Mouse (Mus musculus): Measurements from ENCODE around the gene Timp3. TPM values are rescaled to one million over a fixed set of nuclear protein-coding genes. Genes with fewer than 3 reads are reported as not detected.

The Timp3 gene
- total and polyA plus RNA-seq, 3 experiments = not detected

DNA sequence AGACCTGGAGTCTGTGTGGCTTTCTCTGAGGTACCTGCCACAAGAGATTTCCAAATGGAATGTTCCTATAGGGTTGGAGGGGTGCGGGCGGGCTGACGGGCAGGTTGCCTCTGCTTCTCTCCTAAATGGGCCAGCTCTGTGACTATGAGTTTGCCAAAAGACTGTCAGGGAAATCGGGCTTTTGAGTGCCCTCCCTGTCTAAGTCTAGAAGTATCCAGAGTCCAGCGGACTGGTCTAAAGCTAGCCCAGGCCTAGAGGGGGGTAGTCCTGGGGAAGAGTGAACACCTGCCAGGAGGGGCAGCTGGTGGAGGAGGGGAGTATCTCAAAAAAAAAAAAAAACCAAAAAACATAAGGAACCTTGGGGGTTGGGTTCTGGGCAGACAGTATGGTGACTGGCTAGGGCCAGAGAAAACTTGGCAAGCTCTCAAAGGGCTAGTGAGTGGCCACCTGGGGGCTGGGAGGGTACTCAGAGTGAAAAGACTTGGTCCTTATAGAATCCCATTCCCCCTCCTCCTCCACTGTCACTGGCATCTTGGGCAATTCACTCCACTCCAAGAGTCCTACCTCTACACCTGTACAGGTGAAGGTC lies 18.5 kb downstream of the Timp3 start:
- TF ChIP-seq MYC (IDR thresholded peaks at IDR 0.05; ENCODE audit: low read depth, low read length) (no peak), SMC3 (IDR thresholded peaks at IDR 0.05; ENCODE audit: low read depth, low read length) (no peak), CTCF (IDR thresholded peaks at IDR 0.05 in 2 of 3, conservative IDR thresholded peaks at IDR 0.05 in 1 of 3; ENCODE audit: control insufficient read depth in 1 of 3, insufficient read depth in 1 of 3, low read depth in 2 of 3, low read length in 3 of 3, poor library complexity in 1 of 3, severe bottlenecking in 1 of 3) (no peak), MYB (IDR thresholded peaks at IDR 0.05; ENCODE audit: low read depth, low read length) (no peak), RCOR1 (IDR thresholded peaks at IDR 0.05; ENCODE audit: low read depth, low read length) (no peak), CHD1 (IDR thresholded peaks at IDR 0.05; ENCODE audit: low read depth, low read length) (no peak)
- Histone ChIP-seq H3K27ac (ENCODE audit: control insufficient read depth, low read depth, low read length) (no peak overlapping the region), H3K79me2 (ENCODE audit: control insufficient read depth, insufficient read depth, low read length, poor library complexity) (no peaks in the 10 kb centered on the region), H3K9me3 (replicated peaks; ENCODE audit: insufficient read depth, low read length) (no peaks in the 10 kb centered on the region), H3K9ac (ENCODE audit: control insufficient read depth, low read depth, low read length, poor library complexity, severe bottlenecking) (no peak overlapping the region), H3K27me3 (ENCODE audit: control insufficient read depth in 1 of 2, insufficient read depth in 2 of 2, low read length in 2 of 2) (no peaks in the 10 kb centered on the region), H3K4me1 (ENCODE audit: control insufficient read depth in 1 of 2, insufficient read depth in 2 of 2, low read length in 2 of 2) (no peaks in the 10 kb centered on the region), H3K4me3 (ENCODE audit: control insufficient read depth in 1 of 2, insufficient read depth in 1 of 2, low read depth in 2 of 2, low read length in 2 of 2) (no peak overlapping the region), H3K36me3 (ENCODE audit: control insufficient read depth in 1 of 2, insufficient read depth in 2 of 2, low read length in 2 of 2) (no peaks in the 10 kb centered on the region)
- no peak for DNase-seq (ENCODE audit: low read depth, low spot score)

DNA sequence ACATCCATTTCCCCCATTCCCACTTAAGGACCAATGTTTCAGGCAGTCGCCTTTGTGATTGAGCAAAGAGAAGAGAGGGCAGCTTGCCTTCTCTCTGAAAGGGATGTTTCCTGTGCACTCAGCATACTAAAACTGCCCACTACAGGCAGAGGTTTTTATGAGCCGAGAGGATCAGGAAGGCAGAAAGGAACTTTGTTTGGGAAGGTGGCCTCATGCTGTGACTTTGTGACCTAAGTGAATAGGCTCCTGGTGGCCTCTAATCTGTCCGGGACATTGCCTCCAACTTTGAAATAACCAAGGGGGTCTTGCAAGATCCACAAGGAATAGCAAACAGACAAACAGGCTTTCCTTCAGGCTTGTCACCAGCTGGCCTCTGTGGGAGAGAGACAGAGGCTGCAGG lies 19.4 kb downstream of the Timp3 start:
- Histone ChIP-seq H3K36me3 (ENCODE audit: control insufficient read depth in 1 of 2, insufficient read depth in 2 of 2, low read length in 2 of 2) (no peaks in the 10 kb centered on the region), H3K9ac (ENCODE audit: control insufficient read depth, low read depth, low read length, poor library complexity, severe bottlenecking) (no peak overlapping the region)

DNA sequence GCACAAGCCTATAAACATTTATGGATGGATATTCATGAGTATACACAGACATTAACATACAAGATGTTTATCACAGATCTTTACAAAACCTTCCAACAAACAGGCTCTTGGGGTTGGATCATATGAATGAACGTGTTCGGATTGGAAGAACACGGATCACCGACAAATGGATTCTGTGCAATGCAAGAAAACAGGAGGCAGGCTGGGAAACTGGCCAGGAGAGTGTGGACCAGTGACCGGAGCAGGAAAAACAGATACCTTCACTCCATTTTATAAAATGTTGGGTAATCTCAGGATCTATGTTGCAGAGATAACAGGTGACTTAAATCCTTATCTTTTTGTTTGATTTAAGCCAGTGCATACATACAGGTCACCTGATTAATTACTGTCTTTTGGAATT lies 20.0 kb downstream of the Timp3 start:
- Histone ChIP-seq H3K4me1 (ENCODE audit: control insufficient read depth in 1 of 2, insufficient read depth in 2 of 2, low read length in 2 of 2) (no peaks in the 10 kb centered on the region), H3K4me3 (ENCODE audit: control insufficient read depth in 1 of 2, insufficient read depth in 1 of 2, low read depth in 2 of 2, low read length in 2 of 2) (no peak overlapping the region), H3K79me2 (ENCODE audit: control insufficient read depth, insufficient read depth, low read length, poor library complexity) (no peaks in the 10 kb centered on the region), H3K9me3 (replicated peaks; ENCODE audit: insufficient read depth, low read length) (no peaks in the 10 kb centered on the region), H3K36me3 (ENCODE audit: control insufficient read depth in 1 of 2, insufficient read depth in 2 of 2, low read length in 2 of 2) (no peaks in the 10 kb centered on the region), H3K27ac (ENCODE audit: control insufficient read depth, low read depth, low read length) (no peak overlapping the region), H3K27me3 (ENCODE audit: control insufficient read depth in 1 of 2, insufficient read depth in 2 of 2, low read length in 2 of 2) (no peaks in the 10 kb centered on the region), H3K9ac (ENCODE audit: control insufficient read depth, low read depth, low read length, poor library complexity, severe bottlenecking) (no peak overlapping the region)
- no peak for DNase-seq (ENCODE audit: low read depth, low spot score)
- no peak for TF ChIP-seq TAL1 (IDR thresholded peaks at IDR 0.05; ENCODE audit: low read length)
- TF ChIP-seq ETS1 (IDR thresholded peaks at IDR 0.05; ENCODE audit: low read depth, low read length) = no peak
- no peak for TF ChIP-seq CHD1 (IDR thresholded peaks at IDR 0.05; ENCODE audit: low read depth, low read length)
- no peak for TF ChIP-seq MXI1 (IDR thresholded peaks at IDR 0.05; ENCODE audit: low read depth, low read length)
- TF ChIP-seq RCOR1 (IDR thresholded peaks at IDR 0.05; ENCODE audit: low read depth, low read length) = no peak
- TF ChIP-seq TCF12 (IDR thresholded peaks at IDR 0.05; ENCODE audit: low read depth, low read length) = no peak
- no peak for TF ChIP-seq UBTF (IDR thresholded peaks at IDR 0.05; ENCODE audit: borderline replicate concordance, insufficient read depth, low read depth, low read length)
- TF ChIP-seq GATA1 (IDR thresholded peaks at IDR 0.05; ENCODE audit: low read depth, low read length) = no peak
- no peak for TF ChIP-seq MEF2A (IDR thresholded peaks at IDR 0.05; ENCODE audit: extremely low read depth, insufficient replicate concordance, low read depth, low read length, poor library complexity, severe bottlenecking)
- TF ChIP-seq TBP (IDR thresholded peaks at IDR 0.05; ENCODE audit: low read depth, low read length) = no peak
- TF ChIP-seq E2F4 (IDR thresholded peaks at IDR 0.05; ENCODE audit: borderline replicate concordance, low read depth, low read length) = no peak
- TF ChIP-seq MAFK (IDR thresholded peaks at IDR 0.05; ENCODE audit: borderline replicate concordance, low read depth, low read length) = no peak
- no peak for TF ChIP-seq RAD21 (IDR thresholded peaks at IDR 0.05; ENCODE audit: low read depth, low read length)
- TF ChIP-seq POLR2AphosphoS2 (IDR thresholded peaks at IDR 0.05; ENCODE audit: low read length) = no peak
- no peak for TF ChIP-seq JUND (IDR thresholded peaks at IDR 0.05; ENCODE audit: low read depth, low read length)
- TF ChIP-seq MAZ (IDR thresholded peaks at IDR 0.05; ENCODE audit: low read depth, low read length) = no peak
- TF ChIP-seq GABPA (IDR thresholded peaks at IDR 0.05; ENCODE audit: low read depth, low read length) = no peak

More for the DNA sequence above, 19.4 kb downstream of the Timp3 start:
- Histone ChIP-seq H3K79me2 (ENCODE audit: control insufficient read depth, insufficient read depth, low read length, poor library complexity) (no peaks in the 10 kb centered on the region), H3K27me3 (ENCODE audit: control insufficient read depth in 1 of 2, insufficient read depth in 2 of 2, low read length in 2 of 2) (no peaks in the 10 kb centered on the region), H3K27ac (ENCODE audit: control insufficient read depth, low read depth, low read length) (no peak overlapping the region), H3K4me1 (ENCODE audit: control insufficient read depth in 1 of 2, insufficient read depth in 2 of 2, low read length in 2 of 2) (no peaks in the 10 kb centered on the region), H3K4me3 (ENCODE audit: control insufficient read depth in 1 of 2, insufficient read depth in 1 of 2, low read depth in 2 of 2, low read length in 2 of 2) (no peak overlapping the region), H3K9me3 (replicated peaks; ENCODE audit: insufficient read depth, low read length) (no peaks in the 10 kb centered on the region)
- TF ChIP-seq SIN3A (IDR thresholded peaks at IDR 0.05; ENCODE audit: low read length) (no peak), NELFE (IDR thresholded peaks at IDR 0.05; ENCODE audit: low read depth, low read length) (no peak), MYC (IDR thresholded peaks at IDR 0.05; ENCODE audit: low read depth, low read length) (no peak), ZKSCAN1 (IDR thresholded peaks at IDR 0.05; ENCODE audit: low read depth, low read length) (no peak), CHD1 (IDR thresholded peaks at IDR 0.05; ENCODE audit: low read depth, low read length) (no peak), USF2 (IDR thresholded peaks at IDR 0.05; ENCODE audit: borderline replicate concordance in 1 of 2, insufficient read depth in 1 of 2, low read depth in 1 of 2, low read length in 2 of 2) (no peak), TBP (IDR thresholded peaks at IDR 0.05; ENCODE audit: low read depth, low read length) (no peak), MYB (IDR thresholded peaks at IDR 0.05; ENCODE audit: low read depth, low read length) (no peak), ETS1 (IDR thresholded peaks at IDR 0.05; ENCODE audit: low read depth, low read length) (no peak), BHLHE40 (IDR thresholded peaks at IDR 0.05; ENCODE audit: borderline replicate concordance, low read depth, low read length) (no peak), GABPA (IDR thresholded peaks at IDR 0.05; ENCODE audit: low read depth, low read length) (no peak), RCOR1 (IDR thresholded peaks at IDR 0.05; ENCODE audit: low read depth, low read length) (no peak), TAL1 (IDR thresholded peaks at IDR 0.05; ENCODE audit: low read length) (no peak), UBTF (IDR thresholded peaks at IDR 0.05; ENCODE audit: borderline replicate concordance, insufficient read depth, low read depth, low read length) (no peak)
- DNase-seq (ENCODE audit: low read depth, low spot score) = no peak

Data from MEL (cell line).